Mouse (Mus musculus): Measurements from ENCODE around the gene Slc6a16. TPM values are rescaled to one million over a fixed set of nuclear protein-coding genes. Genes with fewer than 3 reads are reported as not detected.

Gene Slc6a16
- total RNA-seq, 1 experiment, result 12.7 TPM

DNA sequence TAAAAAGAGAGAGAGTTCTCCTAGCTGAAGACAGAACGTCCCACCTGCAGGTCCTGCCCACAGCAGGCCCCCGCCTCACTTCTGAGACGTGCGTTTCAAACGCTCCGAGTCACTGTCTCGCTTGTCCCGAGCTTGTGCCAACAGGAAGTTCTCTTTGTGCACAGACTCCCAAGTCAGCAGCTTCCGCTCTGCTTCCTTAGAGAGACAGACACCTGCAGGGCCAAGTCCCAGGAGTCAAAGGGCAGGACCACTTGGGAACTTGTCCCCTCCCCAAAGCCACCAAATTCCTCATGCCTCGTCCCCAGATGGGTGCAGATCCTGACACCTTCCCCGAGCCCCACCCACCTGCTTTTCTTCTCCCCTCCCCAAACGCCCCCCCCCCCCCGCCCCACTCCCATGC is 64.0 kb downstream of the Slc6a16 start:
- Histone ChIP-seq H3K9ac (ENCODE audit: insufficient read depth, low read depth, low read length, poor library complexity, severe bottlenecking) (peak overlapping the region; percentile 51; the same call in 1 of the 2 replicates), H3K4me1 (ENCODE audit: control insufficient read depth in 2 of 2, insufficient read depth in 2 of 2, low read length in 2 of 2, poor library complexity in 1 of 2) (peaks cover 0 to 15% of the 10 kb centered on the region in 2 experiments; a peak in 2 of 4 replicates), H3K36me3 (ENCODE audit: control insufficient read depth, insufficient read depth, low read length, poor library complexity, severe bottlenecking) (peaks cover 12% of the 10 kb centered on the region; the same call in 1 of the 2 replicates), H3K27ac (ENCODE audit: insufficient read depth, low read depth, low read length, poor library complexity, severe bottlenecking) (no peak overlapping the region), H3K9me3 (ENCODE audit: control insufficient read depth, insufficient read depth, low read depth, low read length) (no peaks in the 10 kb centered on the region), H3K4me3 (ENCODE audit: insufficient read depth in 1 of 2, low read depth in 1 of 2, low read length in 2 of 2, poor library complexity in 1 of 2, severe bottlenecking in 1 of 2) (peak overlapping the region in 1 of 2 experiments; percentile 28; a peak in 3 of 4 replicates)
- no peak for DNase-seq (ENCODE audit: low read depth, low spot score)
- TF ChIP-seq ZC3H11A (IDR thresholded peaks at IDR 0.05; ENCODE audit: borderline replicate concordance, low read depth, low read length) (no peak), CHD2 (IDR thresholded peaks at IDR 0.05; ENCODE audit: low read depth, low read length) (no peak), MAFK (IDR thresholded peaks at IDR 0.05; ENCODE audit: insufficient read depth, low read depth, low read length) (no peak), HCFC1 (IDR thresholded peaks at IDR 0.05; ENCODE audit: borderline replicate concordance, insufficient read depth, low read length) (no peak), ZNF384 (IDR thresholded peaks at IDR 0.05; ENCODE audit: low read depth, low read length) (no peak)
- in situ Hi-C loops (cut with MboI; ENCODE audit: low sequenced_read_pairs in 2 of 2, unreplicated experiment in 2 of 2), result no loop called here

GRCm38 (mm10) chr7:45305275-45305674 is 64.4 kb downstream of the Slc6a16 start:
- in situ Hi-C loops (cut with MboI; ENCODE audit: low sequenced_read_pairs in 2 of 2, unreplicated experiment in 2 of 2), result no loop called here
- TF ChIP-seq CHD2 (IDR thresholded peaks at IDR 0.05; ENCODE audit: low read depth, low read length) (no peak), ZNF384 (IDR thresholded peaks at IDR 0.05; ENCODE audit: low read depth, low read length) (no peak), ZC3H11A (IDR thresholded peaks at IDR 0.05; ENCODE audit: borderline replicate concordance, low read depth, low read length) (peak; percentile 10; the same call in 1 of the 2 replicates), MAFK (IDR thresholded peaks at IDR 0.05; ENCODE audit: insufficient read depth, low read depth, low read length) (no peak), HCFC1 (IDR thresholded peaks at IDR 0.05; ENCODE audit: borderline replicate concordance, insufficient read depth, low read length) (no peak)
- Histone ChIP-seq H3K4me3 (ENCODE audit: insufficient read depth in 1 of 2, low read depth in 1 of 2, low read length in 2 of 2, poor library complexity in 1 of 2, severe bottlenecking in 1 of 2) (peak overlapping the region in 1 of 2 experiments; percentile 28; a peak in 3 of 4 replicates), H3K36me3 (ENCODE audit: control insufficient read depth, insufficient read depth, low read length, poor library complexity, severe bottlenecking) (peaks cover 15% of the 10 kb centered on the region; the same call in 1 of the 2 replicates), H3K9ac (ENCODE audit: insufficient read depth, low read depth, low read length, poor library complexity, severe bottlenecking) (peak overlapping the region; percentile 51; the same call in 1 of the 2 replicates), H3K27ac (ENCODE audit: insufficient read depth, low read depth, low read length, poor library complexity, severe bottlenecking) (no peak overlapping the region), H3K4me1 (ENCODE audit: control insufficient read depth in 2 of 2, insufficient read depth in 2 of 2, low read length in 2 of 2, poor library complexity in 1 of 2) (peaks cover 0 to 15% of the 10 kb centered on the region in 2 experiments; a peak in 2 of 4 replicates), H3K9me3 (ENCODE audit: control insufficient read depth, insufficient read depth, low read depth, low read length) (no peaks in the 10 kb centered on the region)
- DNase-seq (ENCODE audit: low read depth, low spot score), result peak; percentile 89

DNA sequence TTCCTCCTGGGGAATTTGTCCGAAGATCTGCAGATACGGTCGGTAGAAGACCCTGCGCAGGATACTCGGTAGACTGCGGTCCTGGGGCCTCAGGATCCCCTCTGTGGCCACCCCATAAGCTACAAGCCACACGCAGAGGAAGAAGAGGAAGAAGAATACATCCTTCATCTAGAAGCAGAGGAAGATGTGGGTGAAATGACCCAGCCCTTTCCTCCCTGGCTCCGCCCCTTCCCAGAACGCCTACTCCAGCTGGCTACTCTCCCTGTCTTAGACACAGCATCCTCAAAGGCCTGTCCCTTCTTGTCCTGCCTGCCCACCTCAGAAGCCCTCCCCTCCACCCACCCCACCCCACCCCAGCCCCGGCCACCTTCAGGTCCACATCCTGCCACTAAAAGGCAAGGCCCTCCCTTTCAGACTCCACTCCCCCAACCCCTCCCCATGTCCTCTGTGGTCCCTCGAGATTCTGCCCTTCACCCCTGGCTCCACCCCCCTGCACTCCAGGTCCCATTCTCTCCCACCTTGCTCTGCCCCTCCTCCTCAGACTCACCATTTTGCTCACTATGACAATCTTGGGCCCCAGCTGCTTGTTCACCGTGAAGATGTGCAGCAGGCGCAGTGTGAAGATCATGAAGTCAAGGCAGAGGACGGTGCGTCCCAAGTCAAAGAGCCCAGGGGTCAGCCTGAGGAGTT is 67.8 kb downstream of the Slc6a16 start:
- no peak overlapping the region for H3K27ac ChIP-seq (ENCODE audit: insufficient read depth, low read depth, low read length, poor library complexity, severe bottlenecking)
- no peaks in the 10 kb centered on the region for H3K9me3 ChIP-seq (ENCODE audit: control insufficient read depth, insufficient read depth, low read depth, low read length)
- peak overlapping the region; percentile 26; the same call in 1 of the 2 replicates for H3K9ac ChIP-seq (ENCODE audit: insufficient read depth, low read depth, low read length, poor library complexity, severe bottlenecking)
- DNase-seq (ENCODE audit: low read depth, low spot score), result no peak
- in situ Hi-C loops (cut with MboI; ENCODE audit: low sequenced_read_pairs in 2 of 2, unreplicated experiment in 2 of 2), result no loop called here
- peaks cover 10% of the 10 kb centered on the region; the same call in 1 of the 2 replicates for H3K36me3 ChIP-seq (ENCODE audit: control insufficient read depth, insufficient read depth, low read length, poor library complexity, severe bottlenecking)
- TF ChIP-seq ZNF384 (IDR thresholded peaks at IDR 0.05; ENCODE audit: low read depth, low read length), result no peak
- no peak for TF ChIP-seq CHD2 (IDR thresholded peaks at IDR 0.05; ENCODE audit: low read depth, low read length)
- no peak for TF ChIP-seq MAFK (IDR thresholded peaks at IDR 0.05; ENCODE audit: insufficient read depth, low read depth, low read length)
- no peak for TF ChIP-seq ZC3H11A (IDR thresholded peaks at IDR 0.05; ENCODE audit: borderline replicate concordance, low read depth, low read length)
- TF ChIP-seq HCFC1 (IDR thresholded peaks at IDR 0.05; ENCODE audit: borderline replicate concordance, insufficient read depth, low read length), result no peak
- H3K4me1 ChIP-seq (ENCODE audit: control insufficient read depth in 2 of 2, insufficient read depth in 2 of 2, low read length in 2 of 2, poor library complexity in 1 of 2), result peaks cover 0 to 12% of the 10 kb centered on the region in 2 experiments; a peak in 2 of 4 replicates
- H3K4me3 ChIP-seq (ENCODE audit: insufficient read depth in 1 of 2, low read depth in 1 of 2, low read length in 2 of 2, poor library complexity in 1 of 2, severe bottlenecking in 1 of 2), result no peak overlapping the region

DNA sequence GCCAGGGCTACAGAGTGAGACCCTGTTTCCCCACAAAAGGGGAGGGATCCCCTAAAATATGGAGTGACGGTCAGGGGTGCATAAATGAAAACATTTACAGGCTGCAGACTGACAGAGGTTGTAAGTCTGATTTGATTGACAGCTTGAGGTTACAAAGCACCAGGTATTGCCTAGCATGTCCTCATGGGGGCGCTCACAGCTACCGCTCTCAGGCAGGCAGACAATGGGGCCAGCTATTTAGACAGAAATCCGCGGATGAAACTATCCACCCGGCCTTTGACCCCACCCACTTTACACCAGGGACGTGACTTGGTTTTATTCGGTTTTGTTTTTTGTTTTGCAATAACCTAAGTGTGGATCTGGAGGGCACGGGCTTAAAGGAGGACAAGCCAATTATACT is 68.6 kb downstream of the Slc6a16 start:
- H3K36me3 ChIP-seq (ENCODE audit: control insufficient read depth, insufficient read depth, low read length, poor library complexity, severe bottlenecking), result peaks cover 9% of the 10 kb centered on the region; the same call in 1 of the 2 replicates
- in situ Hi-C loops (cut with MboI; ENCODE audit: low sequenced_read_pairs in 2 of 2, unreplicated experiment in 2 of 2), result no loop called here
- no peak overlapping the region for H3K9ac ChIP-seq (ENCODE audit: insufficient read depth, low read depth, low read length, poor library complexity, severe bottlenecking)
- TF ChIP-seq ZC3H11A (IDR thresholded peaks at IDR 0.05; ENCODE audit: borderline replicate concordance, low read depth, low read length) (0 out of 2 replicates have a peak, but pooled peaks have one; percentile 15), ZNF384 (IDR thresholded peaks at IDR 0.05; ENCODE audit: low read depth, low read length) (no peak), MAFK (IDR thresholded peaks at IDR 0.05; ENCODE audit: insufficient read depth, low read depth, low read length) (no peak), CHD2 (IDR thresholded peaks at IDR 0.05; ENCODE audit: low read depth, low read length) (no peak), HCFC1 (IDR thresholded peaks at IDR 0.05; ENCODE audit: borderline replicate concordance, insufficient read depth, low read length) (no peak)
- H3K4me3 ChIP-seq (ENCODE audit: insufficient read depth in 1 of 2, low read depth in 1 of 2, low read length in 2 of 2, poor library complexity in 1 of 2, severe bottlenecking in 1 of 2), result no peak overlapping the region
- H3K4me1 ChIP-seq (ENCODE audit: control insufficient read depth in 2 of 2, insufficient read depth in 2 of 2, low read length in 2 of 2, poor library complexity in 1 of 2), result peaks cover 0 to 11% of the 10 kb centered on the region in 2 experiments; a peak in 2 of 4 replicates
- H3K9me3 ChIP-seq (ENCODE audit: control insufficient read depth, insufficient read depth, low read depth, low read length), result no peaks in the 10 kb centered on the region
- DNase-seq (ENCODE audit: low read depth, low spot score), result peak; percentile 73
- H3K27ac ChIP-seq (ENCODE audit: insufficient read depth, low read depth, low read length, poor library complexity, severe bottlenecking), result no peak overlapping the region

Data from ES-E14 (cell line).